Mouse (Mus musculus) left cerebral cortex, postnatal 36 days (tissue): Measurements from ENCODE around the gene Zfp451. TPM values are rescaled to one million over a fixed set of nuclear protein-coding genes. Genes with fewer than 3 reads are reported as not detected.
A peak's percentile ranks its signal among the peaks of the same experiment; 100 is the strongest.
"Not testable (repeated sequence)": the region's sequence is repeated elsewhere in the genome, so short reads cannot be mapped to it uniquely, and the experiment has no call there.

Source experiments
- DNase-seq, 2 experiments: peaks; one replicate each; pipeline ENCODE4 v3.0.0; 2021 to 2022; ENCODE audit warnings: low spot score in 2 of 2, mixed read lengths in 1 of 2
- intact Hi-C: fragments of 180-260 bp; cut with DNase I; formaldehyde crosslinking; loops from one replicate; pipeline ENCODE4 v1.15.1; 2025
- total RNA-seq, 2 experiments: library from RNA; stranded (reverse); gene quantifications; 2 replicates each; pipeline ENCODE4 v1.2.3; 2021

Gene Zfp451
- 10 to 100 TPM; 51.2 to 62.0 TPM for total RNA-seq

DNA sequence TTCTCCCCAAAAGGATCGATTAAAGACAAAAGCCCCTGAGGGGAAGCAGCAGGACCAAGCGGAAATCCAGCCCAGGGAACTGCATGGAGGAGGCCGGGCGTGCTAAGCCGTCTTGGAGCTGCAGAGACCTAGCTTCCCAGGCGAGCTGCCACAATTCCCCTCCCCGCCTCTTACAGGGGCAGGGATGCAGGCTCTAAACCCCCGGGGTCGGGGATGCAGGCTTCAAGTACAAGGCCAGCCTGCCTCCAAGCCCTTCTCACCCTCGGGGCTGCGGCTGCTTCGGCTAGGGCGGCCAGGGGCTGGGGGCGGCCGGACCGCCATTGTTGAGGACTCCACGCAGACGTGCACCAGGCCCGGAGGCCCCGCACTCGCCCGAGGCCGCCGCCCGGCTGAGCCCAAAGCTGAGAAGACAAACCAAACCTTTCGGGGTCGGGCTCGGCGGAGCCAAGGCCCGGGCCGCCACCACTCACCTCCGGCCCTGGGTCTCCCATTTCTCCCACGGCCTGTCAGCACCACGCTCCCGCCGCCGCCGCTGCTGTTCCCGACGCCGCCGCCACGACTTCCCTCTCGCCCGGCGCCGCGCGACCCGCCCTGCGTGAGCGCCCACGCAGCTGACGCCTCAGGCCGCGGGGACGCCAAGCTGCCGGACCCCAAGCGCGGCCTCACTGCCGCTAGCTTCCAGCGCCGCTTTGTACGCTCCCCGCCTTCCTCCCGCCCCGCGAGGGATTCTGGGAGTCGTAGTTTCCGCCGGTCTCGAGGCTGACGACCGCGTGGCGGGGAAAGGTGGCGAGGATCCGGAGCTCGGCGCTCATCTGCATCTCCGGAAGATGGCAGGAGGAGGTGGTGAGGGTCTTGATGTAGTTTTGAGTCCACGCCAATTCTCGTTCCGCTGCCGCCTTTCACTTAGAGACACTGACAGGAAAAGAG is at the start of gene Zfp451:
Zfp451 (minus strand) TSS at position 728 of the 927 bp plus-strand sequence.
- intact Hi-C loops: loop anchor here (5.0 kb wide), 2 partner anchors 57 to 93 kb away; partner anchors contain the start of genes Bag2, Bend6 and Dst
- DNase-seq: peak; percentile 92 to 94

DNA sequence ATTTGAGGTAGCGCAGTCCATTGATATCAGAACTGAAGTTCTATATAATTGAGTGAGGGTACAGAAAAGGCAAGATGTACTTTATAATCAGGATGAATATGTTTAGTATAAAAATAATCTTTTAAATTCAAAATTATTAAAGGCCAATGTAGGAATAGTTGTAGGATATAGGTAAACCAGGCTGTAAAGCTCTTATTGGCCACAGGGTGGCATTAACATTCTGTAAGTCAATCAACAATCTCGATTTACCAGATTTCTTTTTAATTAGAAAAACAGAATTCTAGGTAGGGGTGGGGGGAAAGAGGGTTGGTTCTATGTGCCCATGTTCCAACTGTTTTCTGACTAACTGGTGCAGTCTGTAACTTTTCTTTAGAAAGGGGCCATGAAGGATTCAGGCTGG is 32.4 kb upstream of the Zfp451 start:
- intact Hi-C loops: no loop called here
- DNase-seq: no peak

DNA sequence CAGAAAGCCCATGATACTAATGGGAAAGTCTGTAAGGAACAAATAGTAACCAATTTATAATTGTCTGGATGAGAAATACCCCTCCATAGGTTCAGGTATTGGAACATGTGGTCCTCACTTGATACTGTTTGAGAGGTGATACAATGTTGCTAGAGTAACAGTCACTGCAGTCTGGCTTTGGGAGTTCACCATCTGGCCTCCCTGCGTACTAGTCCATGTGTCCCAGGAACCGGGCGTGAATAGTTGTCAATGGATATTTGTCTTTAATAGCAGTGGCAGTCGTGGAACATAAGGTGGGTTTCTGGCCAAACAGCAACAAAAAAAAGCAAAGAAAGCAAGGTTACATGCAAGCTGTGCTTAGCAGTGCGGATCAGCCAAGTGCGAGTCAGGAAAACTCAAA is 29.4 kb upstream of the Zfp451 start:
- intact Hi-C loops: no loop called here
- DNase-seq: no peak

DNA sequence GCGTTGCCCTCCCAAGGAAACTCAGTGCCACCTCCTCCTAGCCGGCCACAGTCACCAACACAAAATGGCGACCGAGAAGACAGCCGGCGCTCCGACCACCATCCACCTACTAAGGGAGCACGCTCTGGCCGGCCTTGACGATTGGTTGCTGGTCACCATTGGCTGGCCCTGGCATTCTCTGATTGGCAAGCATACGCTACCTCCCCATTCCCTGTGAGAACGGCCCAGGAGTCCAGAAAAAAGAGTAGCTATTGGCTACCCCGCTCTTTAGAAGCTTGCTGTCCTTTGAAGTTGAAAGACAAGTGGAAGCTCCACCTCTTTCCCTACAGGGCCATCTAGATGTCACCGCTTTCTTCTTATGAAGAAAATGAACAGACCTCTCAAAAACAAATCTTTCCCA is 24.6 kb upstream of the Zfp451 start:
- DNase-seq, intact Hi-C loops: not testable (repeated sequence)

DNA sequence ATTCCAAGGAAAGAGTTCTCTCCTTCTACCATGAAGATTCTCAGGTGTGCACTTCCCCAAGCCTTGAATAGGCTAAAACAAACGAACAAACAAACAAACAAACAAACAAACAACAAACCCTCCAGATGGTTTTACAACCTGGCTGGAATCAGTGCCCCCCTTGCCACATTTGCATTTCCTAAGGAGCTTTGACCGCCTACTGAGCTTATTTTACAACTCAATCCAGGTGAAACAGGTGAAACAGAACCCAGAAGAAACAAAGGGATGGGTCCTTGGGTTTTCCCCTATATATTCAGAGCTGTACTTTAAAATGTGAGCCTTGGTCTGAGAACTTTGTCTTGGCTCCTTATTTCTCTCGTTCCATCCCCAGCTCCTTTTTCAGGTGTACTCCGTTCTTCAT is 16.2 kb upstream of the Zfp451 start:
- no peak for DNase-seq
- intact Hi-C loops: no loop called here

GRCm38 (mm10) chr1:33817931-33818330 is 3.5 kb upstream of the Zfp451 start:
- peak in 1 of 2 experiments; percentile 13 for DNase-seq
- intact Hi-C loops: no loop called here

DNA sequence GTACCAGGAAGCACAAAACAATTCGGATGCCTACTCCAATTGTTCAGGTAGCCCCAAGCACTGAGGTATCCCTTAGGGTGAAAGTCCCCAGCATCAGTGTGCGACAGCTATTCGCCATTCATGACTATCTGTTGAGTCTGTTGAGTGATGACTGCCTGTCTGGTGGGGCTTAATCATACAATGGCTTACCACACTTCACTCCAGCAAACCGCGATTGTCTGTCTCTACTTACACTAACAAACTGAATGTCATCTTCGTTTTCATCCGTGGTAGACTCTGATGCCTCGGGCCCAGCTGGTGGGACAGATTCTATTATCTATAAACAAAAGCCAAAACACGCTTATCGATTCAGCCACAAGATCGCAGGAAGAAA is 914 bp downstream of the Zfp451 start:
- intact Hi-C loops: loop anchor here (5.0 kb wide), 2 partner anchors 56 to 94 kb away; partner anchors contain the start of genes Bag2, Bend6 and Dst
- no peak for DNase-seq

DNA sequence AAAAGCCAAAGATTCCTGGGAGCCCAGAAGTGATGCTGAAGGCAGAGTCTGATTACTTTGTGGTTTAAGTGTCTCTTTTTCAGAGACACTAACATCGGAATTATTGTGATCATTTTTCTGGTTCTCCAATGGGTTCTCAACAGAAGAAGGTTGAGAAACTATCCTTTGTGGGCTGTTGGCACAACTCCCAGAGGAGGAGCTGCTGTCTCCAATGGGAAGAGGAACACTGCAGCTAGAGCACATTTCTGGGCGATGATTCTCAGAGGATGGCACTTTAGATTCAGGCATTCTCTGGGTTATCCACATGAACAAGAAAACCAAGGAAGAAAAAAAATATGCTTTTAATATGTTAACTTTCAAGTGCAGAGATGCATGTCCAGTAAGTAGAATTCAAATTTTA is 11.1 kb downstream of the Zfp451 start:
- intact Hi-C loops: no loop called here
- no peak for DNase-seq

GRCm38 (mm10) chr1:33799620-33800019 is 14.8 kb downstream of the Zfp451 start:
- no peak for DNase-seq
- intact Hi-C loops: no loop called here

- intact Hi-C loops: no loop called here
- DNase-seq: no peak
Observed at GRCm38 (mm10) chr1:33788493-33788892, 25.9 kb downstream of the Zfp451 start.

DNA sequence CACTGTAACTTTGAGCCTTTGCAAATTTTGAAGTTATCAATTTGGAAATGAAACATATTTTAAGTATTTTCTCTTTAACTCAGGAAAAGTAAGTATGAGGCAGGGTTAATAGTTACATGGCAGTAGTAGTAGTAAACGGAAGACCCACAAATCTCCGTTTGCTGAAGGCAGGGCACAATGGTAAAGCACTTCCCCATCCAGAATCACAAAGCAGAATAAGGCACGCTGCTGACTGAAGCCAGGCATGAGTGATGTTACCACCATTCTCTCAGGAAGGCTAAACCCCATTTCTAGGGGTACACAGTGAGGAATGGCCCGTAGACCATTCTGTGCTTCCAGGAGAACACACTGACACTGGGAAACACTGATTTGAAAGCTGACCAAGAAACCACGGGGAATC is 26.3 kb downstream of the Zfp451 start:
- intact Hi-C loops: no loop called here
- DNase-seq: no peak

DNA sequence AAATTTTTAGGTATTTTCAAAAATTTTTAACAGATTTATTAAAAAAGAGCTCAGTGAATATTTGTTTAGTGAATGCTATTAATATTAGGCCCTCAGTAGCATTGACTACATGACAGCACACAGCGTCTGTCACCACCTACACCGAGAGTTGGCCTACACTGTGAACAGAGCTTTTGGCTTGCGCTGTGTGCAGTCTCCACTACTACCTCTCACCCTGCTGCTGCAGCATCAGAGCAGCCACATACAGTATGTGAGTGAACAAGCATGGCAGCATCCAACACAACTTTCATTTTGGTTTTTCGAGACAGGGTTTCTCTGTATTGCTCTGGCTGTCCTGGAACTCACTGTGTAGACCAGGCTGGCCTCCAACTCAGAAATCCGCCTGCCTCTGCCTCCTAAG is 29.8 kb downstream of the Zfp451 start:
- no peak for DNase-seq
- intact Hi-C loops: no loop called here

GRCm38 (mm10) chr1:33776175-33776611 is 38.2 kb downstream of the Zfp451 start:
- intact Hi-C loops: no loop called here
- peak; percentile 22 to 57 for DNase-seq

GRCm38 (mm10) chr1:33772106-33772505 is 42.3 kb downstream of the Zfp451 start:
- DNase-seq: no peak
- intact Hi-C loops: no loop called here

- intact Hi-C loops: no loop called here
- no peak for DNase-seq
Observed at GRCm38 (mm10) chr1:33771621-33772020, 42.8 kb downstream of the Zfp451 start.

DNA sequence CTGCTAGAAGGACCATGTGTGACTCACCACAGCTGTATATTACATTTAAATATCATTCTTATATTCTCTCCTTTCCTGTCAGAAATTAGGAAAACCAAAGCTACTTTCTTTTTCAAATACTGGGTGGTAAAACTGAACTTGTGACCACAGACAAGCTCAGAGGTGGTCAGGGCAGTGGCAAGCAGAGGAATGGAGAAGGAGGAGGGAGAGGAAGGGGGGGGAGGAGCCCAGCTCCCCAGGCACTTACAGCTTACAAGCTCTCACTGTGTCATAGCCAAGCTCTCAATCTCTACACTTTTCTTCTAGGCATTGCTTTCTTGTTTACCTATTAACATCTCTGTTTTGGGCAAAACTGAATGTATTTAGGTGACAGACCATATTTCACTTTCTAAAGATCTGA is 45.6 kb downstream of the Zfp451 start:
- intact Hi-C loops: no loop called here
- DNase-seq: no peak

GRCm38 (mm10) chr1:33768091-33768787 is 46.2 kb downstream of the Zfp451 start:
- no peak for DNase-seq
- intact Hi-C loops: no loop called here

GRCm38 (mm10) chr1:33766520-33767508 is 47.6 kb downstream of the Zfp451 start:
- no peak for DNase-seq
- intact Hi-C loops: no loop called here

DNA sequence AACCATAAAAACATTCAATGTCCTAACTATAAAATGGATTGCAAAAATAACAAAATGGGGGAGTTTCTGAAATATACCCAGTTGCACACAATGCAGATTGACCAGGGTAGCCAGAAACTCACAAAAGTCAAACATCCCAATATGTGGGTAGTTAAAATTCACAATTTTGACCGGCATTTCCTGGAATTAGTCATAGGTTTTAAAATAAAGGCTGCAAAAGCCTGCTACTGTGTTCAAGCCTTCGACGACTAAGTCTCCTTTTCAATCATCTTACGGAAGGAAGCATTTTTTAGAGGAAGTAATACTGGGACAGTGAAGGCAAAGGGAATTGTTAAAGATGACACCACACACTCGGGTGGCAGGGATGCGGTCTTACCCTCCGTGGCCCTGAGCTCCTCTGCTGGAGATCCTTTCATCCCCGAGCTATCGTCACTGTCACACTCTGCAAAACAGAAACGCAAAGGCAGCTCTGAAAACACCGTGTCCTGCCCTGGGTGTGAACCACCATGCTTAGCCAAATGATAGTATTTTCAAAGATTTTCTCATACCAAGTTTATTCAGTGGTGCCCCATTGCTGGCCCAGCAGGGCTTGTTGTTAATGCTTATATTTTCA is 48.8 kb downstream of the Zfp451 start:
- intact Hi-C loops: no loop called here
- no peak for DNase-seq
